Mouse (Mus musculus) bone marrow macrophage, adult 2 months (primary cell): ENCODE data around the gene Rexo1.

Experiments
- CTCF ChIP-seq: IDR thresholded peaks from 2 replicates; pipeline ENCODE4 v1.5.1; 2012; ENCODE audit warnings: low read depth, mild to moderate bottlenecking, low read length, moderate library complexity
- POLR2A ChIP-seq: IDR thresholded peaks from 2 replicates; pipeline ENCODE4 v1.6.1; 2012; ENCODE audit warnings: mild to moderate bottlenecking, low read depth, low read length, borderline replicate concordance

GRCm38 (mm10) chr10:80573944-80574343, 12.6 kb upstream of the Rexo1 start:
- TF ChIP-seq POLR2A (no peak), CTCF (no peak)
